Mouse (Mus musculus) forebrain, embryonic 10.5 days (tissue): ENCODE data around the gene Sox5. TPM values are rescaled to one million over a fixed set of nuclear protein-coding genes. Genes with fewer than 3 reads are reported as not detected.

Experiments
- DNase-seq: peaks from one replicate; pipeline ENCODE4 v3.0.0-alpha.2; 2017; ENCODE audit warnings: low spot score; ENCODE audit errors: extremely low spot score
- H3K27ac ChIP-seq: fragments of 300-500 bp; sonication (generic); 2 replicates; pipeline ENCODE4 v1.5.1; 2016; ENCODE audit warnings: mild to moderate bottlenecking
- H3K27me3 ChIP-seq: fragments of 300-500 bp; sonication (generic); 2 replicates; pipeline ENCODE4 v1.6.1; 2016; ENCODE audit warnings: mild to moderate bottlenecking; ENCODE audit not compliant: poor library complexity, severe bottlenecking
- H3K36me3 ChIP-seq: fragments of 300-500 bp; sonication (generic); replicated peaks from 2 replicates; pipeline ENCODE4 v1.6.1; 2016; ENCODE audit warnings: mild to moderate bottlenecking, moderate library complexity
- H3K4me1 ChIP-seq: fragments of 300-500 bp; sonication (generic); 2 replicates; pipeline ENCODE4 v1.6.1; 2016
- H3K4me3 ChIP-seq: fragments of 300-500 bp; sonication (generic); 2 replicates; pipeline ENCODE4 v1.5.1; 2016; ENCODE audit warnings: mild to moderate bottlenecking, moderate library complexity
- H3K9me3 ChIP-seq: fragments of 300-500 bp; sonication (generic); 2 replicates; pipeline ENCODE4 v1.6.1; 2016; ENCODE audit warnings: mild to moderate bottlenecking, moderate library complexity
- WGBS: fragments of 180-500 bp; shearing (Covaris S2); methylation state at CpG from one replicate; pipeline ENCODE4 v1.1.7; 2016; 5-methylcytosine and 5-hydroxymethylcytosine counted together
- polyA plus RNA-seq: library from polyadenylated mRNA; unstranded; fragments of >200 nt; fragmentation: Nextera tagmentation; extraction: Ambion mirVana; gene quantifications from 2 replicates; pipeline ENCODE4 v1.2.1, GENCODE M21; 2016

Gene Sox5
- polyA plus RNA-seq, 1 experiment from 2014 or later = 66.2 TPM

DNA sequence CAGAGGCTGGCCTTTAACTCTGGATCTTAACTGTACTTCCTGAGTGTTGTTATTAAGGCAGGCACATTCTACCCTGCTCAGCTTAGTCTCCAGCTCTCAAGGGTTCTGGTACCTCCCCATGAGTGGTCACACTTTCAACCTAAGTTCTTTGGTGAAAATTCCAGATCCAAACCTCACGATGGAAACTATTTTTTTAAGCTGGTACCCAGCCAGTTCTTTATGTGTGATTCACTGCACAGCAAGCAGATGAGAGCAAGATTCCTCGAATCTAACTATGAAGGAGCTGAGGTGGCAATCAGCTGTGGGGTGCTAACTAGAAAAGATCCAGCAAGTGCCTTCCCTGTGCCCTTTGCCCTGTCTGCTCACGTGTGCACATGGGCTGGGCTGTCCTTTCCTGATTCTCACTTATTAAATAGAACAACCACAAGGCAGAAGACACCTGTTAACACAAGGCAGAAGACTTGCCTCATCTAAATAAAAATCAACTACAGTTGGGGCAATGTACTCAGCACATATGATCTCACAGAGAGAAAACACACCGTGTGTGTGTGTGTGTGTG, 118.2 kb downstream of the Sox5 start:
- H3K4me1 ChIP-seq = peaks cover 30% of the 10 kb centered on the region
- no peak overlapping the region for H3K27ac ChIP-seq
- H3K36me3 ChIP-seq = no peaks in the 10 kb centered on the region
- 86% methylated on average over 4 of the region's 4 CpGs for WGBS
- no peak for DNase-seq
- H3K9me3 ChIP-seq = peaks cover 5% of the 10 kb centered on the region; the same call in 1 of the 2 replicates
- no peak overlapping the region for H3K4me3 ChIP-seq
- no peaks in the 10 kb centered on the region for H3K27me3 ChIP-seq

GRCm38 (mm10) chr6:144659115-144660108, 122.4 kb downstream of the Sox5 start:
- WGBS = 85% methylated on average over 10 of the region's 10 CpGs
- DNase-seq = no peak
- no peak overlapping the region for H3K27ac ChIP-seq
- H3K4me1 ChIP-seq = peaks cover 25% of the 10 kb centered on the region
- no peaks in the 10 kb centered on the region for H3K27me3 ChIP-seq
- no peaks in the 10 kb centered on the region for H3K9me3 ChIP-seq
- H3K36me3 ChIP-seq = no peaks in the 10 kb centered on the region
- no peak overlapping the region for H3K4me3 ChIP-seq

- no peak overlapping the region for H3K4me3 ChIP-seq
- H3K4me1 ChIP-seq = peaks cover 16% of the 10 kb centered on the region
- no peak for DNase-seq
- no peaks in the 10 kb centered on the region for H3K36me3 ChIP-seq
- H3K27me3 ChIP-seq = no peaks in the 10 kb centered on the region
- no peaks in the 10 kb centered on the region for H3K9me3 ChIP-seq
- 70% methylated on average over 5 of the region's 5 CpGs for WGBS
- H3K27ac ChIP-seq = no peak overlapping the region
These were observed 128.9 kb downstream of the Sox5 start for GRCm38 (mm10) chr6:144652876-144653275.

GRCm38 (mm10) chr6:144648896-144649295, 132.9 kb downstream of the Sox5 start:
- H3K9me3 ChIP-seq = no peaks in the 10 kb centered on the region
- no peaks in the 10 kb centered on the region for H3K36me3 ChIP-seq
- WGBS = 67% methylated on average over 9 of the region's 9 CpGs
- DNase-seq = no peak
- H3K27ac ChIP-seq = 0 out of 2 replicates have a peak overlapping the region, but pooled peaks have one; percentile 40
- H3K4me3 ChIP-seq = no peak overlapping the region
- peaks cover 20% of the 10 kb centered on the region for H3K4me1 ChIP-seq
- H3K27me3 ChIP-seq = no peaks in the 10 kb centered on the region

- H3K4me3 ChIP-seq = no peak overlapping the region
- H3K27me3 ChIP-seq = no peaks in the 10 kb centered on the region
- no peak for DNase-seq
- H3K9me3 ChIP-seq = no peaks in the 10 kb centered on the region
- WGBS = 46% methylated on average over 4 of the region's 4 CpGs
- H3K27ac ChIP-seq = peak overlapping the region; percentile 40; the same call in 1 of the 2 replicates
- H3K36me3 ChIP-seq = no peaks in the 10 kb centered on the region
- H3K4me1 ChIP-seq = peaks cover 20% of the 10 kb centered on the region
These were observed 133.6 kb downstream of the Sox5 start for GRCm38 (mm10) chr6:144648124-144648591.

DNA sequence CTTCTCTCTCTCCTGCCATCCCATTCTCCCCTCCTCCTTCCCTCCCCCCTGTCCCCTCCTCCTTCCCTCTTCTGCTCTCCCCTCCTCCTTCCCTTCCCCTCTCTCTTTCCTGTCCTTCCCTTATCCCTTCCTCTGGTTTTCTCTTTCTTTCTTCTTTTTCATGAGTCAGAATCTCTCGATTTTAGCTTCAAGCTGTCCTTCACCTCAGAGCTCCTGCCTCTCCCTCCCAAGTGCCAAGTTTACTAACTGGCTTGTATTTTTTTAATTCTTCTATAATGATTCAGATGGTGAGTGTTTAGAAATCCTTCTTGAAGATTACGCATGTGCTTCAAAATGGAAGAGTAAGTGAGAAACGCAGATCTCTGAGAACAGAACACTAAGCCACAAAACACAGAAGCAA, 135.4 kb downstream of the Sox5 start:
- Histone ChIP-seq H3K4me3 (no peak overlapping the region), H3K4me1 (peaks cover 26% of the 10 kb centered on the region), H3K27me3 (peaks cover 10% of the 10 kb centered on the region; the same call in 1 of the 2 replicates), H3K27ac (no peak overlapping the region), H3K9me3 (no peaks in the 10 kb centered on the region), H3K36me3 (no peaks in the 10 kb centered on the region)
- WGBS = 92% methylated on average over 3 of the region's 3 CpGs
- DNase-seq = no peak

DNA sequence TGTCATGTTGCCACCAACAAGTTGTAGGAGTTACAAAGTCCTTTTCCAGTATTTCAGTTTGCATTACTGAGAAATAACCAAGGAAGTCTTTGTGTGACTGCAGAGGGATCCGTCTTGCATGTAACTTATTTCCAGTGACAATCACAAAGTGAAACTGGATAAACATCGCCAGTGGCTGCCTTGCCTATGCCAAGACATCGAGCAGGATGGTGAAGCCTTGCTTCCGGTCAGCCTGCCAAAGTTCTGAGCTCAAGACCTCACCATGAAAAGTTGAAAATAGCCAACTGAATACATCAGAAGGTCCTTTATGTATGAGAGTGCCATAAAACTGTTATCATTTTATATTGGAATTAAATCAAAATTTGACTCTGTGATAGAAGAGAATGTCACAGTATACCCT, 136.0 kb downstream of the Sox5 start:
- no peak overlapping the region for H3K27ac ChIP-seq
- H3K9me3 ChIP-seq = no peaks in the 10 kb centered on the region
- 93% methylated on average over 4 of the region's 4 CpGs for WGBS
- no peak for DNase-seq
- H3K36me3 ChIP-seq = no peaks in the 10 kb centered on the region
- peaks cover 26% of the 10 kb centered on the region for H3K4me1 ChIP-seq
- H3K4me3 ChIP-seq = no peak overlapping the region
- H3K27me3 ChIP-seq = peaks cover 13% of the 10 kb centered on the region; the same call in 1 of the 2 replicates

- Histone ChIP-seq H3K9me3 (no peaks in the 10 kb centered on the region), H3K4me1 (peaks cover 31% of the 10 kb centered on the region), H3K36me3 (no peaks in the 10 kb centered on the region), H3K4me3 (no peak overlapping the region), H3K27me3 (peaks cover 24% of the 10 kb centered on the region; the same call in 1 of the 2 replicates), H3K27ac (no peak overlapping the region)
- peak; percentile 31 for DNase-seq
- 77% methylated on average over 4 of the region's 4 CpGs for WGBS
These were observed 137.1 kb downstream of the Sox5 start for GRCm38 (mm10) chr6:144644711-144645110.

- Histone ChIP-seq H3K27me3 (peaks cover 24% of the 10 kb centered on the region; the same call in 1 of the 2 replicates), H3K9me3 (no peaks in the 10 kb centered on the region), H3K4me3 (no peak overlapping the region), H3K36me3 (no peaks in the 10 kb centered on the region), H3K27ac (no peak overlapping the region), H3K4me1 (peaks cover 37% of the 10 kb centered on the region)
- no peak for DNase-seq
- WGBS = 91% methylated on average over 5 of the region's 5 CpGs
These were observed 138.2 kb downstream of the Sox5 start for GRCm38 (mm10) chr6:144643601-144644000.

DNA sequence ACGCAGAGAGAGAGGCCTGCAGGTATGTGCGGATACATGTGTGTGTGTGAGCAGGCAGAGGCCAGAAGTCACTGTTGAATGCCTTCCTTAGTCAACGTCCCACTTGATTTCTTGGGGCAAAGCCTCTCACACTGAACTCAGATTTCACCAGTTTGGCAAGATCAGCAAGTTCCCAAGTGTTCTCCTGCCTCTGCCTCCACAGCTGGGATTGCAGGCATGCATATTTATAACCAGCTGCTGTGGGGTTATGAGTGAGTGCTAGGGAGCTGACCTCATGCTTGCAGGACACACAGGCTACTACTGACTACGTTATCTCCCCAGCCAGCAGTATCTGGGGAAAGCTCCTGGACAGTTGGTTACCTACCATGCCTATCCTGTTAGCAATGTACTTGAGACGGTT, 139.9 kb downstream of the Sox5 start:
- Histone ChIP-seq H3K4me1 (peaks cover 33% of the 10 kb centered on the region), H3K4me3 (no peak overlapping the region), H3K27me3 (peaks cover 24% of the 10 kb centered on the region; the same call in 1 of the 2 replicates), H3K36me3 (no peaks in the 10 kb centered on the region), H3K9me3 (no peaks in the 10 kb centered on the region), H3K27ac (no peak overlapping the region)
- no peak for DNase-seq
- 79% methylated on average over 5 of the region's 5 CpGs for WGBS

- no peaks in the 10 kb centered on the region for H3K36me3 ChIP-seq
- peaks cover 24% of the 10 kb centered on the region; the same call in 1 of the 2 replicates for H3K27me3 ChIP-seq
- H3K27ac ChIP-seq = no peak overlapping the region
- no peak overlapping the region for H3K4me3 ChIP-seq
- DNase-seq = no peak
- no peaks in the 10 kb centered on the region for H3K9me3 ChIP-seq
- H3K4me1 ChIP-seq = peaks cover 33% of the 10 kb centered on the region
- WGBS = 88% methylated on average over 3 of the region's 3 CpGs
These were observed 141.2 kb downstream of the Sox5 start for GRCm38 (mm10) chr6:144640591-144640990.

GRCm38 (mm10) chr6:144638547-144638946, 143.2 kb downstream of the Sox5 start:
- Histone ChIP-seq H3K36me3 (no peaks in the 10 kb centered on the region), H3K27me3 (peaks cover 24% of the 10 kb centered on the region; the same call in 1 of the 2 replicates), H3K4me3 (no peak overlapping the region), H3K27ac (peak overlapping the region; percentile 6; the same call in 1 of the 2 replicates), H3K4me1 (peaks cover 33% of the 10 kb centered on the region), H3K9me3 (no peaks in the 10 kb centered on the region)
- WGBS = 87% methylated on average over 5 of the region's 5 CpGs
- no peak for DNase-seq
